8 mouse cellular contexts compared by ENCODE assay signal in the genomic region with DNA sequence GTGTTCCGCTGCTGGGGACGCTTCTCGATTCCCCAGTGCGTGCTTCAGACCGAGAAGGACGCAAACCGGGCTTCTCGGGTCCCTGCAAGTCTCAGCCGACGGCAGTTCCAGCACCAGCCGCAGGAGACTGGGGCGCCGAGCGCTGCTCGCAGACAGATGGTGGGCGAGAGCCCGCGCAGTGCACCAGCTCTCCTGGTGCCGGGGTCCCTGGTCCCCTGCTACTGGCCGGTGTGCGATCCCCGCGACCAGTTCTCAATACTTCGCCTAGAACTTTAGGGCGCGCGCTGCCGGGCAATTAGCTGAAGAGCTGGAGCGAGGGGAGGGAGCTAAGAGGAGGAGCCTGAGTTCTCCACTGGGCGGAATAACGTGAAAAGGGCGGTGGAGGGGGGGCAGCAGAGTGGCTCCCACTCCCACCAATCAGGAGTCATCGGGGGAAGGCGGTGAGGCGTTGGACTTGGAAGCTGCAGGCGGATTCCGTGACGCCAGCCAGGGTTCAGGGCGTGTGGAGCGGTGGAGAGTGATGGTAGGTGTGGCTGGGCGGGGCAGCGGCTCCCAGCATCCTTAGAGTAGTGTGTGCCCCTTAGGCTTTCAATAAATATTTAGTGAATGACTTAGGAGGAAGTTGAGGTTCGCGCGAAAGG. TPM values are rescaled to one million over a fixed set of nuclear protein-coding genes. Genes with fewer than 3 reads are reported as not detected.
DNase-seq lines count a peak whose midpoint lies in the region; ATAC-seq and TF ChIP-seq lines count a peak whose summit lies in the region.

A gene (minus strand): TSS at position 373 of the 641 bp plus-strand sequence.

- H3K36me3 ChIP-seq in hindbrain, embryonic 14.5 days (replicated peaks; ENCODE audit: control insufficient read depth, insufficient read depth) = no peaks in the 10 kb centered on the region

- CTCF ChIA-PET in Patski (lab: Charles Lee) = interaction anchor here (0.7 to 1.8 kb wide), 7 partner anchors 36 to 151 kb away, joined by 3 to 4 read pairs (median 3); no protein-coding TSS in a partner anchor

- POLR2A ChIA-PET in Patski (lab: Charles Lee) = interaction anchor here (0.9 to 1.8 kb wide), 4 partner anchors 15 to 105 kb away, joined by 3 to 5 read pairs (median 3); no protein-coding TSS in a partner anchor

- peak within 1 kb of the TSS; percentile 56 for H3K9ac ChIP-seq in hindbrain, embryonic 14.5 days

- WGBS in hindbrain, embryonic 14.5 days = under 1% methylated on average over 45 of the region's 45 CpGs

- in situ Hi-C loops in Patski (cut with MboI; ENCODE audit: low pct_unique_long_range_greater_than_20kb) = no loop called here

- H3K4me3 ChIP-seq in hindbrain, embryonic 14.5 days (replicated peaks; ENCODE audit: low read length) = peak within 1 kb of the TSS; percentile 47

- ATAC-seq in Patski = peak; percentile 92
- peak; percentile 93 for ATAC-seq in hindbrain, embryonic 14.5 days (ENCODE audit: low FRiP score)

- peak within 1 kb of the TSS; percentile 80 for H3K4me2 ChIP-seq in hindbrain, embryonic 14.5 days (replicated peaks)

- peaks cover 6% of the 10 kb centered on the region; the same call in 1 of the 2 replicates for H3K4me1 ChIP-seq in hindbrain, embryonic 14.5 days (replicated peaks; ENCODE audit: control insufficient read depth, insufficient read depth, low read length)

- no peak for TF ChIP-seq CTCF in Patski (IDR thresholded peaks at IDR 0.05)

- no peaks in the 10 kb centered on the region for H3K9me3 ChIP-seq in hindbrain, embryonic 14.5 days (ENCODE audit: control insufficient read depth, low read length)

- no peaks in the 10 kb centered on the region for H3K27me3 ChIP-seq in Patski
- no peaks in the 10 kb centered on the region for H3K27me3 ChIP-seq in hindbrain, embryonic 14.5 days (ENCODE audit: control insufficient read depth, insufficient read depth, low read length)

- H3K27ac ChIP-seq in hindbrain, embryonic 14.5 days = peak within 1 kb of the TSS; percentile 40; the same call in 1 of the 2 replicates

- peak; percentile 71 for DNase-seq in Patski (ENCODE audit: low read depth, low spot score)
- peak; percentile 82 to 90 for DNase-seq in cerebellum, postnatal 25 days
- peak; percentile 51 to 76 for DNase-seq in frontal cortex, postnatal 25 days (ENCODE audit: low spot score in 2 of 2)
- DNase-seq in hindbrain, embryonic 14.5 days (ENCODE audit: low spot score) = peak; percentile 79
- peak; percentile 82 to 83 for DNase-seq in layer of hippocampus, postnatal 36 days
- DNase-seq in lung, postnatal 36 days = peak; percentile 90
- peak; percentile 97 for DNase-seq in retina, postnatal 1 day
- DNase-seq in urinary bladder, adult 18-20 months (ENCODE audit: low spot score in 2 of 2) = peak; percentile 81 to 93

RNA-seq across cellular contexts. Expression of the gene that starts here (rescaled TPM):
- polyA plus RNA-seq in Patski (2021) = 117 TPM
- 3.9 and 4.2 TPM in 2 replicates for polyA plus RNA-seq in hindbrain, embryonic 14.5 days (2014; fragmentation: Nextera tagmentation; extraction: Ambion mirVana)
- 10 to 100 TPM; 18.2 to 22.5 TPM for total RNA-seq in layer of hippocampus, postnatal 36 days (2021)

Comparison
In these comparisons a context has a peak if more than half of its experiments do, and no peak if none do; other contexts are left out.
1. Peak in every context shown above with its lines: DNase-seq, ATAC-seq, H3K4me3 ChIP-seq and H3K27ac ChIP-seq.
2. RNA of the gene that starts here (polyA plus RNA-seq): 117 TPM in Patski (single experiment); 3.9 to 4.2 TPM in hindbrain, embryonic 14.5 days; every median in the first group is over 10 times any median in the second.